Mouse (Mus musculus): ENCODE measurements at regions not wholly inside any gene's neighbourhood (a gene's known extent, or its start where the extent isn't known, plus 50 kb on each side); places are given as distances from the start of the nearest gene placed in this dataset.

GRCm38 (mm10) chr1:34979350-34979749 is 129.6 kb downstream of the Plekhb2 start:
- no peak for TF ChIP-seq CTCF (IDR thresholded peaks at IDR 0.05; ENCODE audit: low read depth)
- no peak for TF ChIP-seq EP300 (IDR thresholded peaks at IDR 0.05; ENCODE audit: low read depth)

Data from liver, postnatal 0 days (tissue).